Mouse (Mus musculus) cerebellum, adult 2 months (tissue): ENCODE data around the gene Abcb8. TPM values are rescaled to one million over a fixed set of nuclear protein-coding genes. Genes with fewer than 3 reads are reported as not detected.

Source experiments
- DNase-seq, 2 experiments: peaks; one replicate each; pipeline ENCODE4 v3.0.0; 2021
- H3K27ac ChIP-seq: fragments of 200-500 bp; 2 replicates; pipeline ENCODE4 v1.5.1; 2012; ENCODE audit warnings: low read length, control low read depth, inconsistent platforms; ENCODE audit not compliant: insufficient read depth
- H3K27me3 ChIP-seq: fragments of 200-500 bp; 2 replicates; pipeline ENCODE4 v1.6.1; 2012; ENCODE audit warnings: inconsistent platforms, mild to moderate bottlenecking, low read length, moderate library complexity; ENCODE audit not compliant: control insufficient read depth, insufficient read depth
- H3K4me1 ChIP-seq: fragments of 200-500 bp; 2 replicates; pipeline ENCODE4 v1.6.1; 2011; ENCODE audit warnings: low read length; ENCODE audit not compliant: control insufficient read depth, insufficient read depth
- H3K4me3 ChIP-seq: fragments of 200-500 bp; replicated peaks from 2 replicates; pipeline ENCODE3; 2011; ENCODE audit warnings: mild to moderate bottlenecking, low read depth, low read length, control low read depth; ENCODE audit not compliant: insufficient read depth
- CTCF ChIP-seq: fragments of 200-500 bp; IDR thresholded peaks from 2 replicates; pipeline ENCODE4 v1.5.1; 2011; ENCODE audit warnings: low read depth, mild to moderate bottlenecking, control low read depth, low read length, moderate library complexity, borderline replicate concordance; ENCODE audit not compliant: insufficient read depth
- POLR2A ChIP-seq: fragments of 200-500 bp; IDR thresholded peaks from 2 replicates; pipeline ENCODE4 v1.6.1; 2011; ENCODE audit warnings: low read length, control low read depth, borderline replicate concordance; ENCODE audit not compliant: insufficient read depth
- WGBS: fragments of 180-500 bp; shearing (Covaris S2); methylation state at CpG from one replicate; pipeline ENCODE4 v1.1.7; 2018; 5-methylcytosine and 5-hydroxymethylcytosine counted together
- polyA plus RNA-seq: library from polyadenylated mRNA; depleted of rRNA; stranded (reverse); fragments of >200 nt; gene quantifications from 2 replicates; pipeline ENCODE4 v1.2.3, GENCODE M21; 2012

Abcb8 gene
- polyA plus RNA-seq, 1 experiment: 53.5 TPM

DNA sequence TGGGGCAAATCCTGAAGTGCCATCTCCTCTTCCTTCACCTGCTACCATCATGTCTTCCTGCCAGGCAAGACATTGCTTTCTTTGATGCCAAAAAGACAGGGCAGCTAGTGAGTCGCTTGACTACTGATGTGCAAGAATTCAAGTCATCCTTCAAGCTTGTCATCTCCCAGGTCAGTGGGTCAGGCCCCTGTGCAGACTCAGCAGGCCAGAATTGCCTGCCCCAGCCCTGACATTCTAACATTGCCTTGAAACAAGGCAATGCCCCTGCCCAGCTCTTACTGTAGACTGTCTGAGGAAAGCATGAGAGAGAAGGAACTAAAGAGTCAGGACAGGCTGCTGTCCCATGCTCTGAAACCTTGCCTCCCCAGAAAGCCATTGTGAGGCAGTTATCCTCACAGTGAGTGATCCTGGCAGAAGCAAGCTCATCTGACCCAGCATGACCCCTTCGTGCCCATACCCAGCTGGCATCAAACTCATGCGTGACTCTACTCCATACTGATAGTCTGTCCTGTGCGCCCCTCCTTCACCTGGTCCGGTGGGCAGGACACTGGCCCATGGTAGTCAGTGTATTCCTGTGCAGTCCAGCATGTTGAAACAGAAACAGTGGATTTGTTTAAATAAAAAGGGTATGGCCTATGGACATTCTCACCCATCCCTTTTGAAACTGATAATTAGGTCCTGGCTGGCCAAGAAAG lies 7.6 kb downstream of the Abcb8 start:
- no peak overlapping the region for H3K4me3 ChIP-seq
- no peaks in the 10 kb centered on the region for H3K27me3 ChIP-seq
- no peak for DNase-seq
- peaks cover 25% of the 10 kb centered on the region for H3K4me1 ChIP-seq
- no peak for TF ChIP-seq CTCF
- no peak overlapping the region for H3K27ac ChIP-seq
- 71% methylated on average over 5 of the region's 5 CpGs for WGBS

DNA sequence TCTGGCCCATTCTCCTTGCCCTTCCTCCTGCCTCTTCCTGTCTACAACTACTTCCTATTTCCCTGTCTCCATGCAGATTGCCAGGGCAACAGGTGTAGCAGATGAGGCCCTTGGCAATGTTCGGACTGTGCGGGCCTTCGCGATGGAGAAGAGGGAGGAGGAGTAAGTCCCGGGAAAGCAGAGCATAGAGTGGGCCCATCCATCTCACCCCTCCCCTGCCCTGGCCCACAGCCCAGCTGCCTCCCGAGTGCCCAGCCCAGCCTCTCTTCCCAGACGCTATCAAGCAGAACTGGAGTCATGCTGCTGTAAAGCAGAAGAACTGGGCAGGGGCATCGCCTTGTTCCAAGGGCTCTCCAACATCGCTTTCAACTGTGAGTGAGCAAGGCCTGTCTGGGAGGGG lies 8.5 kb downstream of the Abcb8 start:
- no peak overlapping the region for H3K4me3 ChIP-seq
- no peak overlapping the region for H3K27ac ChIP-seq
- 24% methylated on average over 9 of the region's 9 CpGs for WGBS
- no peak for DNase-seq
- TF ChIP-seq POLR2A (no peak), CTCF (no peak)
- no peaks in the 10 kb centered on the region for H3K27me3 ChIP-seq
- peaks cover 25% of the 10 kb centered on the region for H3K4me1 ChIP-seq

DNA sequence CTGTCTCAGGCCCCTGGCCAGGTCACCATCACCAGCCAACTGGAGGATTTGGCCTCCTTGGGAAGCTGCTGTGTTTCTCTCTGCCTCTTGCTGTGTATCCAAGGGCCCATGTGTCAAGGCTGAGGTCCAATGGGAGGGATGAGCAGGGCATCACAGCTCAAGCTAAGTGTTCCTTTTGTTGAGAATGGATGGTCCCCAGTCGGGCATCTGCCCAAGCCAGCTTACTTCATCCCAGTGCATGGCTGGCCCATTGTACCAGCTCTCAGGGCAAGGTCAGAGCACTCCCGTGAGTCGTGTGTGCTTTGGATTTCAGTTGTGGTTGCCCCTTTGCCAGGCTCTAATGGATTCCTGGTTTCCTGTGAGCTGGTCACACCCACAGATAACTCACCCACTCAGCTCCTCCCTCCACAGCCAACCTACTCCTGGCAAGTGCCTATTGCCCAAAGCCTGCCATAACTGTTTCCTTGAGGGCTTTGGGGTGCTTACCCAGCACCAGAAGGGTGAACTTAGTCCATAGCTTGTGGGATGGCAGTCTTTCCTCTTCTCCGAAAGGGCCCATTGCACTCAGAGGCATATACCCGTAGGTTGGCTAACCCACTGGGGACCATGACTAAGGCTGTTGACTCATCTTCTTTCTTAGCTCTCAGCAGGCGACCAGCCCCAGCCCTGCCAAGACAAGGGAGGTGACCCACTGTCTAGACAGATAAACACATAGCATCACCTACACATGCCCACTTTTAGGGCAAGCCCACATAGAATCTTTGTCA lies 11.3 kb downstream of the Abcb8 start:
- 62% methylated on average over 6 of the region's 6 CpGs for WGBS
- H3K4me3 ChIP-seq: no peak overlapping the region
- DNase-seq: no peak

DNA sequence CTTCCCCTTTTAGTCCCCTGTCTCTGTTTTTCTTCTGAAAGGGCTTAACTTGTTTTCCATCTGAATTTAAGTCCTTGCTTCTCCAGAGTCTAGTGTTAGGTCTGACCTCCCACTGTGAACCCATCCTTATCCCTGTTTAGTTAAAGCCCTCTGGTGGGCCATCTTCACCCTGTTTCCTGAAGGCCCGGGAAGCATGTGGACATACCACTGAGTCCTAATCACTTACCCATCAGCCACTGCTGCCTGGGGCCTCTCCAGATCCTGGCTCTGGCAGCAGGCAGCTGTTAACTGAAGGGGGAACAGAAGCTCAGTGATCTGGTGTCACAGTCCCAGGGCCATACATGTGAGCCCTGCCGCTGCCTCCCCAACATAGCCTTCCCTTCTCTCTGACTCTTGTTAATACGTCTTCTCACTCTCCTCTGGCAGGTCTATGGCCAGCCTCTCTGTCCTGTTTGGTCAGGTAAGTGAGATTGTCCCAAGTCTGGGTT lies 12.0 kb downstream of the Abcb8 start:
- Histone ChIP-seq H3K27me3 (no peaks in the 10 kb centered on the region), H3K27ac (no peak overlapping the region), H3K4me3 (no peak overlapping the region), H3K4me1 (peaks cover 17% of the 10 kb centered on the region)
- no peak for DNase-seq
- 75% methylated on average over 3 of the region's 3 CpGs for WGBS
- TF ChIP-seq POLR2A (no peak), CTCF (no peak)

More for the DNA sequence above, 11.3 kb downstream of the Abcb8 start:
- peaks cover 23% of the 10 kb centered on the region for H3K4me1 ChIP-seq
- no peak overlapping the region for H3K27ac ChIP-seq
- TF ChIP-seq POLR2A: no peak
- TF ChIP-seq CTCF: no peak
- no peaks in the 10 kb centered on the region for H3K27me3 ChIP-seq

DNA sequence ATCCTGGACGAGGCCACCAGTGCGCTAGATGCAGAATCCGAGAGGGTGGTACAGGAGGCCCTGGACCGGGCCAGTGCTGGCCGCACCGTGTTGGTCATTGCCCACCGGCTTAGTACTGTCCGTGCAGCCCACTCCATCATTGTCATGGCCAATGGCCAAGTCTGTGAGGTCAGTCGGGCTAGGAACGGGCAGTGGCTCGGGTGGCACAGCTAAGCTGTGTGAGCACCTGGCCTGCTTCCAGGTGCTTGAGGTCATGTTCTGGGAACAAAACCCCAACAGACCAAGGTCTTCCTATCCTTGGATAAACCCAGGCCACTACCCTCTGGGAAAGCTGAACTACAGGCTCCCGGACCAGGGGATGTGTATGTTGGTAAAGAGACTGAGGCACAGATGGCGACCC lies 15.2 kb downstream of the Abcb8 start:
- Histone ChIP-seq H3K27me3 (no peaks in the 10 kb centered on the region), H3K4me3 (no peak overlapping the region), H3K4me1 (peaks cover 5% of the 10 kb centered on the region; the same call in 1 of the 2 replicates), H3K27ac (no peak overlapping the region)
- 67% methylated on average over 13 of the region's 13 CpGs for WGBS
- DNase-seq: no peak
- no peak for TF ChIP-seq POLR2A

DNA sequence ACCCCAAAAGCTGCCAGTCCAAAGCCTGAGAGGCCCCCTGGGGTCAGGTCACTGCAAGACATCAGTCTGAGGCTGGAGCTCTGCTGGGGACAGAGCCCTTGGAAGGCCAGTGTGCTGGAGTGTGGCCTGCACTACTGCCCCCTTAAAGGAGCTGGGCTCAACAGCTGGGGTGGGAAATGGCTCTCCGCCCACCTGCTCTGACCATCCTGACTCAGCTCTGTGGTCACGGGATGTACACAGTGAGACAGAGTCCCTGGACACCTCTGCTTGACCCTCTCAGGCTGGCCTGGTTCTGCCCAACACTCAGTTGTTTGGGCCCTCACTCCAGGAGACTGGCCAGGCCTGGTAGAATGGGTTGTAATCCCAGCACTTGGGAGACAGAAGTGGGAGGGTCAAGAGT lies 16.0 kb downstream of the Abcb8 start:
- H3K4me1 ChIP-seq: peaks cover 3% of the 10 kb centered on the region; the same call in 1 of the 2 replicates
- DNase-seq: no peak
- WGBS: 81% methylated on average over 2 of the region's 2 CpGs
- no peak for TF ChIP-seq CTCF
- TF ChIP-seq POLR2A: no peak
- no peaks in the 10 kb centered on the region for H3K27me3 ChIP-seq
- no peak overlapping the region for H3K4me3 ChIP-seq
- no peak overlapping the region for H3K27ac ChIP-seq

GRCm38 (mm10) chr5:24412063-24412462 lies 18.6 kb downstream of the Abcb8 start:
- H3K27me3 ChIP-seq: no peaks in the 10 kb centered on the region
- H3K27ac ChIP-seq: no peak overlapping the region
- DNase-seq: no peak
- H3K4me1 ChIP-seq: peaks cover 13% of the 10 kb centered on the region
- WGBS: 93% methylated on average over 2 of the region's 2 CpGs
- TF ChIP-seq POLR2A (no peak), CTCF (no peak)
- no peak overlapping the region for H3K4me3 ChIP-seq
